9 mouse cellular contexts compared by ENCODE assay signal in the genomic region with DNA sequence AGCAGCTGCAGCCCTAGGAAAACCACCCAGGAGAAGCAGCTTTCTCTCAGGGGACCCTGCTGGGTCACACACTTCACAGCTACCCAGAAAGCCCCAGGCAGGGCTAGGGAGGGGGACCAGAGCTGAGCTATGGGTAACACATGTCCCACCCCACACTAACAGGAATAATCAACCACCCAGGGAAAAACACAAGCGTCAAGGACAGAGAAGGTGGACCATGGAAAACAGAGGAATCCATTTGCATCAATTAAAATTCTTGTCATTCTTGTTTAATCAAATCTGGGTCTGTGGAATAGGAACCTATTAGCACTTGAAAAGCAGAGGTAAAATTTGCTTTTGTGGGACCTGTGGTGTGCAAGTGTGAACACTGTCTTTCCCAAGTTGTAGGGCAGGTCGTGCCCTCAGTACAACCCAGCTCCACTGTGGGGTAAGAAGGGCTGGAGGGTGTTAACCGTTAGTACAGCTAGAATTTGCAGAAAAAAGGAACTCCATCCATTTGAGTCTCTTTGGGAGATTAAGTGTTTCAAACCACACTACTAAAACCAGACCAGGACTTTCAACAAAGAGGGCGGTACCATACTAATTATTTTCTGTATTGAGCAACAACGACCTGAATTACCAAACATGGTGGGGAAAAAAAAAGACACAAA. TPM values are rescaled to one million over a fixed set of nuclear protein-coding genes. Genes with fewer than 3 reads are reported as not detected.
A peak's percentile ranks its signal among the peaks of the same experiment; 100 is the strongest.
DNase-seq lines count a peak whose midpoint lies in the region; ATAC-seq and TF ChIP-seq lines count a peak whose summit lies in the region.
"Had no signal": no experiment of that assay in that cellular context is flagged by ENCODE, and none has a peak within 500 bp of the region (broad histone marks: within the 10 kb centered on the region; RNA-seq: fewer than 3 reads in every experiment).

No protein-coding gene starts in this region.

- H3K4me3 ChIP-seq in liver, postnatal 0 days (ENCODE audit: low read depth, low read length) = no peak overlapping the region
- H3K4me3 ChIP-seq in liver, embryonic 11.5 days (ENCODE audit: low read depth, low read length) = no peak overlapping the region
- H3K4me3 ChIP-seq in forebrain, embryonic 15.5 days = no peak overlapping the region
- H3K4me3 ChIP-seq in olfactory bulb, adult 2 months (ENCODE audit: insufficient read depth, low read depth, low read length) = no peak overlapping the region
- H3K4me3 ChIP-seq: liver, embryonic 15.5 days had no signal

- H3K9me3 ChIP-seq in liver, postnatal 0 days (ENCODE audit: low read length) = no peaks in the 10 kb centered on the region
- no peaks in the 10 kb centered on the region for H3K9me3 ChIP-seq in liver, embryonic 11.5 days (ENCODE audit: control insufficient read depth, low read length)
- no peaks in the 10 kb centered on the region for H3K9me3 ChIP-seq in forebrain, embryonic 15.5 days
- H3K9me3 ChIP-seq: liver, embryonic 15.5 days had no signal

- no peaks in the 10 kb centered on the region for H3K27me3 ChIP-seq in liver, postnatal 0 days (ENCODE audit: insufficient read depth, low read length)
- 0 out of 2 replicates have a peak, but pooled peaks cover 2% of the 10 kb centered on the region for H3K27me3 ChIP-seq in liver, embryonic 11.5 days (replicated peaks; ENCODE audit: control insufficient read depth, insufficient read depth, low read length)
- H3K27me3 ChIP-seq in forebrain, embryonic 15.5 days = no peaks in the 10 kb centered on the region

- ATAC-seq in liver, postnatal 0 days = no peak
- ATAC-seq in liver, embryonic 11.5 days (replicated peaks; ENCODE audit: low FRiP score) = no peak
- peak; percentile 81 for ATAC-seq in forebrain, embryonic 15.5 days (replicated peaks)
- no peak for ATAC-seq in erythroid progenitor cell, adult 5-6 weeks (replicated peaks; ENCODE audit: low FRiP score, poor library complexity, severe bottlenecking)

- no peaks in the 10 kb centered on the region for H3K36me3 ChIP-seq in liver, postnatal 0 days (replicated peaks; ENCODE audit: insufficient read depth, low read length)
- no peaks in the 10 kb centered on the region for H3K36me3 ChIP-seq in liver, embryonic 11.5 days (ENCODE audit: control insufficient read depth, insufficient read depth, low read length)
- no peaks in the 10 kb centered on the region for H3K36me3 ChIP-seq in forebrain, embryonic 15.5 days
- H3K36me3 ChIP-seq: liver, embryonic 15.5 days had no signal

- H3K4me2 ChIP-seq in liver, postnatal 0 days (ENCODE audit: low read depth, low read length) = no peak overlapping the region
- H3K4me2 ChIP-seq in liver, embryonic 11.5 days = no peak overlapping the region
- no peak overlapping the region for H3K4me2 ChIP-seq in forebrain, embryonic 15.5 days (replicated peaks)
- H3K4me2 ChIP-seq: liver, embryonic 15.5 days had no signal

- TF ChIP-seq EP300 in liver, postnatal 0 days (IDR thresholded peaks at IDR 0.05; ENCODE audit: low read depth) = no peak

- no peak for TF ChIP-seq CTCF in liver, postnatal 0 days (IDR thresholded peaks at IDR 0.05; ENCODE audit: low read depth)
- TF ChIP-seq CTCF in olfactory bulb, adult 2 months (IDR thresholded peaks at IDR 0.05; ENCODE audit: insufficient read depth, low read depth, low read length) = no peak

- WGBS in liver, postnatal 0 days (ENCODE audit: insufficient replicate concordance) = 40% methylated on average over 5 of the region's 5 CpGs
- WGBS in liver, embryonic 11.5 days = 45% methylated on average over 5 of the region's 5 CpGs
- WGBS in forebrain, embryonic 15.5 days = 8% methylated on average over 5 of the region's 5 CpGs
- 32% methylated on average over 5 of the region's 5 CpGs for WGBS in olfactory bulb, adult 2 months

- no peak for TF ChIP-seq POLR2A in olfactory bulb, adult 2 months (IDR thresholded peaks at IDR 0.05; ENCODE audit: insufficient read depth, low read depth, low read length)

- DNase-seq in liver, postnatal 0 days = no peak
- no peak for DNase-seq in liver, embryonic 11.5 days (ENCODE audit: low spot score)
- peak; percentile 39 to 77 for DNase-seq in kidney, postnatal 25 days
- DNase-seq in right cerebral cortex, postnatal 10 days (ENCODE audit: low spot score in 2 of 2) = no peak
- no peak for DNase-seq in thymus, postnatal 36 days

- 0 out of 2 replicates have a peak overlapping the region, but pooled peaks have one; percentile 1 for H3K9ac ChIP-seq in liver, postnatal 0 days (replicated peaks)
- H3K9ac ChIP-seq in liver, embryonic 11.5 days (ENCODE audit: low read depth, low read length) = no peak overlapping the region
- H3K9ac ChIP-seq in forebrain, embryonic 15.5 days (replicated peaks) = 0 out of 2 replicates have a peak overlapping the region, but pooled peaks have one; percentile 10
- H3K9ac ChIP-seq: liver, embryonic 15.5 days had no signal

- H3K4me1 ChIP-seq in liver, postnatal 0 days (ENCODE audit: insufficient read depth) = 0 out of 2 replicates have a peak, but pooled peaks cover 5% of the 10 kb centered on the region
- no peaks in the 10 kb centered on the region for H3K4me1 ChIP-seq in liver, embryonic 11.5 days (replicated peaks; ENCODE audit: control insufficient read depth, insufficient read depth, low read length)
- peaks cover 28% of the 10 kb centered on the region for H3K4me1 ChIP-seq in forebrain, embryonic 15.5 days
- H3K4me1 ChIP-seq in olfactory bulb, adult 2 months (ENCODE audit: control insufficient read depth, insufficient read depth, low read length) = peaks cover 4% of the 10 kb centered on the region; the same call in 1 of the 2 replicates

- no peak overlapping the region for H3K27ac ChIP-seq in liver, postnatal 0 days (ENCODE audit: low read depth)
- H3K27ac ChIP-seq in liver, embryonic 11.5 days (ENCODE audit: low read depth, low read length) = no peak overlapping the region
- peak overlapping the region; percentile 73 for H3K27ac ChIP-seq in forebrain, embryonic 15.5 days (replicated peaks)
- peak overlapping the region; percentile 35; the same call in 1 of the 2 replicates for H3K27ac ChIP-seq in olfactory bulb, adult 2 months (ENCODE audit: insufficient read depth, low read depth, low read length)
- H3K27ac ChIP-seq: liver, embryonic 15.5 days had no signal

RNA-seq across cellular contexts. Expression of gene Mok, which starts 3.4 kb away (rescaled TPM):
- 0.13 and 0.29 TPM in 2 replicates for polyA plus RNA-seq in liver, postnatal 0 days (2015; fragmentation: Nextera tagmentation; extraction: Ambion mirVana)
- polyA plus RNA-seq in liver, embryonic 11.5 days (2014; fragmentation: Nextera tagmentation; extraction: Ambion mirVana) = 1.3 and 2.1 TPM in 2 replicates
- 11.8 and 13.8 TPM in 2 replicates for polyA plus RNA-seq in forebrain, embryonic 15.5 days (2015; fragmentation: Nextera tagmentation; extraction: Ambion mirVana)
- not detected in 2 replicates for polyA plus RNA-seq in olfactory bulb, adult 2 months (2012; ENCODE audit: insufficient read depth, insufficient read length, low replicate concordance, missing spikeins)
- not detected in 2 replicates for total RNA-seq in erythroid progenitor cell, adult 5-6 weeks (2015; ENCODE audit: low replicate concordance)
- 0.26 TPM in 1 of 2 replicates, not detected in the other for total RNA-seq in erythroid progenitor cell, adult 5-6 weeks (2017; ENCODE audit: low replicate concordance)

RNA-seq across cellular contexts. Expression of gene Zfp839, which starts 12.7 kb away (rescaled TPM):
- polyA plus RNA-seq in liver, postnatal 0 days (2015; fragmentation: Nextera tagmentation; extraction: Ambion mirVana) = 1.1 and 1.8 TPM in 2 replicates
- polyA plus RNA-seq in liver, embryonic 11.5 days (2014; fragmentation: Nextera tagmentation; extraction: Ambion mirVana) = 3.3 and 3.8 TPM in 2 replicates
- polyA plus RNA-seq in forebrain, embryonic 15.5 days (2015; fragmentation: Nextera tagmentation; extraction: Ambion mirVana) = 3.6 and 4.0 TPM in 2 replicates
- polyA plus RNA-seq in olfactory bulb, adult 2 months (2012; ENCODE audit: insufficient read depth, insufficient read length, low replicate concordance, missing spikeins) = not detected in 2 replicates
- total RNA-seq in erythroid progenitor cell, adult 5-6 weeks (2015; ENCODE audit: low replicate concordance) = 1.1 TPM in 1 of 2 replicates, not detected in the other
- 0.77 TPM in 1 of 2 replicates, not detected in the other for total RNA-seq in erythroid progenitor cell, adult 5-6 weeks (2017; ENCODE audit: low replicate concordance)

RNA-seq across cellular contexts. Expression of gene Cinp, which starts 51.6 kb away (rescaled TPM):
- 30.6 and 34.2 TPM in 2 replicates for polyA plus RNA-seq in liver, postnatal 0 days (2015; fragmentation: Nextera tagmentation; extraction: Ambion mirVana)
- 144 and 155 TPM in 2 replicates for polyA plus RNA-seq in liver, embryonic 11.5 days (2014; fragmentation: Nextera tagmentation; extraction: Ambion mirVana)
- polyA plus RNA-seq in forebrain, embryonic 15.5 days (2015; fragmentation: Nextera tagmentation; extraction: Ambion mirVana) = 81.8 and 82.8 TPM in 2 replicates
- polyA plus RNA-seq in olfactory bulb, adult 2 months (2012; ENCODE audit: insufficient read depth, insufficient read length, low replicate concordance, missing spikeins) = not detected in 2 replicates
- 15.9 and 29.8 TPM in 2 replicates for total RNA-seq in erythroid progenitor cell, adult 5-6 weeks (2015; ENCODE audit: low replicate concordance)
- total RNA-seq in erythroid progenitor cell, adult 5-6 weeks (2017; ENCODE audit: low replicate concordance) = 21.9 and 22.5 TPM in 2 replicates

RNA-seq across cellular contexts. Expression of gene Tecpr2, which starts 51.7 kb away (rescaled TPM):
- 0.63 and 1.1 TPM in 2 replicates for polyA plus RNA-seq in liver, postnatal 0 days (2015; fragmentation: Nextera tagmentation; extraction: Ambion mirVana)
- 4.4 and 4.7 TPM in 2 replicates for polyA plus RNA-seq in liver, embryonic 11.5 days (2014; fragmentation: Nextera tagmentation; extraction: Ambion mirVana)
- 7.2 and 7.5 TPM in 2 replicates for polyA plus RNA-seq in forebrain, embryonic 15.5 days (2015; fragmentation: Nextera tagmentation; extraction: Ambion mirVana)
- not detected in 2 replicates for polyA plus RNA-seq in olfactory bulb, adult 2 months (2012; ENCODE audit: insufficient read depth, insufficient read length, low replicate concordance, missing spikeins)
- 1.3 and 1.8 TPM in 2 replicates for total RNA-seq in erythroid progenitor cell, adult 5-6 weeks (2015; ENCODE audit: low replicate concordance)
- total RNA-seq in erythroid progenitor cell, adult 5-6 weeks (2017; ENCODE audit: low replicate concordance) = 3.1 and 11.8 TPM in 2 replicates

Comparison
In these comparisons a context has a peak if more than half of its experiments do, and no peak if none do; other contexts are left out.
1. DNase-seq: peak in kidney, postnatal 25 days (2 of 2); none in liver, postnatal 0 days (single experiment), liver, embryonic 11.5 days (single experiment), right cerebral cortex, postnatal 10 days (0 of 2) and thymus, postnatal 36 days (0 of 2).
2. H3K27ac ChIP-seq: peak in forebrain, embryonic 15.5 days (single experiment) and olfactory bulb, adult 2 months (single experiment); none in liver, postnatal 0 days (single experiment) and liver, embryonic 11.5 days (single experiment).
3. RNA of gene Cinp, which starts 51.6 kb away (polyA plus RNA-seq): 144 to 155 TPM in liver, embryonic 11.5 days, 81.8 to 82.8 TPM in forebrain, embryonic 15.5 days and 30.6 to 34.2 TPM in liver, postnatal 0 days; not detected in olfactory bulb, adult 2 months; every median in the first group is over 10 times any median in the second.